Mouse (Mus musculus): Measurements from ENCODE around the gene Rab40c. TPM values are rescaled to one million over a fixed set of nuclear protein-coding genes. Genes with fewer than 3 reads are reported as not detected.

The Rab40c gene
- polyA plus RNA-seq, 1 experiment from 2014 or later, result 29.4 TPM

- 68% methylated on average over 8 of the region's 8 CpGs for WGBS
- H3K36me3 ChIP-seq (ENCODE audit: control insufficient read depth, insufficient read depth, low read length), result peaks cover 51% of the 10 kb centered on the region
- H3K9ac ChIP-seq (replicated peaks; ENCODE audit: low read length), result no peak overlapping the region
- no peaks in the 10 kb centered on the region for H3K9me3 ChIP-seq (ENCODE audit: control insufficient read depth, low read length)
- DNase-seq (no peak), ATAC-seq (ENCODE audit: low FRiP score, low TSS enrichment) (no peak)
- no peaks in the 10 kb centered on the region for H3K27me3 ChIP-seq (ENCODE audit: control insufficient read depth, insufficient read depth, low read length)
- H3K4me1 ChIP-seq (ENCODE audit: control insufficient read depth, insufficient read depth, low read length), result peaks cover 20% of the 10 kb centered on the region
- no peak overlapping the region for H3K4me3 ChIP-seq (replicated peaks; ENCODE audit: low read depth, low read length)
- 0 out of 2 replicates have a peak overlapping the region, but pooled peaks have one; percentile 14 for H3K27ac ChIP-seq (replicated peaks; ENCODE audit: low read depth, low read length)
- H3K4me2 ChIP-seq (ENCODE audit: low read length), result no peak overlapping the region
Measured at GRCm38 (mm10) chr17:25883268-25883667, 36.3 kb downstream of the Rab40c start.

DNA sequence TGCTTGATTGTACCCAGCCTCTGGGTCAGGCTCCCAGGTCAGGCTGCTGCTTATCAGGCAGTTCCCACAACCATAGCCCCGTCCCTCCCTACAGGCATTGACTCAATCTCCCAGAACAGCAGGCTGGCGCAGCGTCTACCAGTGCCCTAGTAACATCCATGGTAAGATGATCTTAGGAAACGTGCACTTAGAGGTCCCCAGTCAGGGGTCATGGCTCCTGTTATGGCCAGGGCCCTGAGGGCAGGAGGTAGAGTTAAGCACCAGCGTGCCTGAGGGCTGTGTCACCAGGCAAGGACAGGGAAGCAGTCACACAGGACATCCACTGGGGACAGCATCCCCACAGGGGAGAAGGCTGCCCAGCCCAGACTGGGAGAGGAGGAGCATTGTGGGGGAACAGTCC is 37.2 kb downstream of the Rab40c start:
- DNase-seq, result no peak
- Histone ChIP-seq H3K36me3 (ENCODE audit: control insufficient read depth, insufficient read depth, low read length) (peaks cover 58% of the 10 kb centered on the region), H3K4me3 (replicated peaks; ENCODE audit: low read depth, low read length) (no peak overlapping the region), H3K9ac (replicated peaks; ENCODE audit: low read length) (no peak overlapping the region), H3K9me3 (ENCODE audit: control insufficient read depth, low read length) (no peaks in the 10 kb centered on the region), H3K4me2 (ENCODE audit: low read length) (no peak overlapping the region), H3K27ac (replicated peaks; ENCODE audit: low read depth, low read length) (peak overlapping the region; percentile 33; the same call in 1 of the 2 replicates), H3K27me3 (ENCODE audit: control insufficient read depth, insufficient read depth, low read length) (no peaks in the 10 kb centered on the region), H3K4me1 (ENCODE audit: control insufficient read depth, insufficient read depth, low read length) (peaks cover 20% of the 10 kb centered on the region)
- WGBS, result 32% methylated on average over 5 of the region's 5 CpGs
- no peak for ATAC-seq (ENCODE audit: low FRiP score, low TSS enrichment)

DNA sequence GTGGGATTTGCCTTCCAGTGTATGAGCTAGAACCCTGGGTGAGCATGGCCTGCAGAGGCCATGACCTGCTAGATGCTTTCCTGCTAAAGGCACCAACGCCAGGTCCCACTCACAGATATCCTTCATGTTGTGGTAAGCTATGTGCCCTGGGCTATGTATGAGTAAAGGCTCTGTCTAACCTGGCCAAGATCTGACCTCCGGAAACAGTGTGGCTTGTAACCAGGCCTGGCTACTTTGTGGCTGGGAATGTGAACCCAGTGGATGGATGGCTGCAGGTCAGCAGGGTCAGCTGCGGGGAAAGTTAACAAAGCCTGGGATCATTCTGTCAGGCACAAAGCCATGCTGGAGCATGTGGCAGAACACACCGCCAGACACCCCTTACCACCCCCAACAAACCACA is 37.8 kb downstream of the Rab40c start:
- Histone ChIP-seq H3K4me3 (replicated peaks; ENCODE audit: low read depth, low read length) (no peak overlapping the region), H3K9ac (replicated peaks; ENCODE audit: low read length) (no peak overlapping the region), H3K27ac (replicated peaks; ENCODE audit: low read depth, low read length) (peak overlapping the region; percentile 27; the same call in 1 of the 2 replicates), H3K9me3 (ENCODE audit: control insufficient read depth, low read length) (no peaks in the 10 kb centered on the region), H3K4me2 (ENCODE audit: low read length) (no peak overlapping the region), H3K36me3 (ENCODE audit: control insufficient read depth, insufficient read depth, low read length) (peaks cover 58% of the 10 kb centered on the region), H3K27me3 (ENCODE audit: control insufficient read depth, insufficient read depth, low read length) (no peaks in the 10 kb centered on the region), H3K4me1 (ENCODE audit: control insufficient read depth, insufficient read depth, low read length) (peaks cover 25% of the 10 kb centered on the region)
- ATAC-seq (ENCODE audit: low FRiP score, low TSS enrichment) (no peak), DNase-seq (no peak)
- 22% methylated on average over 4 of the region's 4 CpGs for WGBS

GRCm38 (mm10) chr17:25880913-25881641 is 38.5 kb downstream of the Rab40c start:
- DNase-seq (peak; percentile 65), ATAC-seq (ENCODE audit: low FRiP score, low TSS enrichment) (no peak)
- Histone ChIP-seq H3K27ac (replicated peaks; ENCODE audit: low read depth, low read length) (peak overlapping the region; percentile 27; the same call in 1 of the 2 replicates), H3K27me3 (ENCODE audit: control insufficient read depth, insufficient read depth, low read length) (no peaks in the 10 kb centered on the region), H3K4me3 (replicated peaks; ENCODE audit: low read depth, low read length) (no peak overlapping the region), H3K36me3 (ENCODE audit: control insufficient read depth, insufficient read depth, low read length) (peaks cover 58% of the 10 kb centered on the region), H3K9me3 (ENCODE audit: control insufficient read depth, low read length) (no peaks in the 10 kb centered on the region), H3K4me2 (ENCODE audit: low read length) (no peak overlapping the region), H3K4me1 (ENCODE audit: control insufficient read depth, insufficient read depth, low read length) (peaks cover 31% of the 10 kb centered on the region), H3K9ac (replicated peaks; ENCODE audit: low read length) (peak overlapping the region; percentile 7; the same call in 1 of the 2 replicates)
- 4% methylated on average over 5 of the region's 5 CpGs for WGBS

DNA sequence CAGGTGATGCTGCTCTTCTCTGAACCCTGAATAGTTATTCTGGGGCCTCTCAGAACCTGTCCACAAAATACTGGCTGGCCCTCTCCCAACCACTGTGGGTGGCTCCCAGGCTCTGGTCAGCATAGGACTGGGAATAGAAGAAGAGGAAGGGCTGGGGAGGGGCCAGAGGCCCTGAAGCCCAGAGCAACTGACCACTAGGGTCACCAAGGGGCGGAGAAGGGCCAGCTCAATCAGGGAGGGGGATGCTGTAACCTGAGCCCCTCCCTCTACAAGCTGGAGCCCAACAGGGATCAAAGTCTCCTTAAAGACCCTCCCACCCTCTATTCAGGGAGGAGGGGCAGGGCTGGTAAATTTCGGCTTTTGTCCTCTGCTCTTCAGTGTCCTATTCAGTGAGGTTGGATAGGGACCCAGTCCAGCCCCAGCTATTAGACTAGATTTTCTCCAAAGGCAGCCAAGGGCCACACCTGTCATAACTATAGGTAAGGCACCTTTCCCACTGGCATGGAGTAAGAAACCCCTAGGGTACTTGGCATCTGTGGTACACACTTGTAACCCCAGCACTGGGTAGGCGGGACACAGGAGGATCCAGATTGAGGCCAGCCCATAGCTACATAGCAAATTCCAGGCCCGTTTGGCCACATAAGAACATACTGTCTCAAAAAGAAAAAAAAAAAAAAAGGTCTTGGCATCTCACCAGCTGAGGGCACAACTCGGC is 39.2 kb downstream of the Rab40c start, which contains the start of gene Wfikkn1:
Wfikkn1 (minus strand) TSS at position 663 of the 715 bp plus-strand sequence.
- Histone ChIP-seq H3K4me2 (ENCODE audit: low read length) (no peak within 1 kb of the TSS), H3K9ac (replicated peaks; ENCODE audit: low read length) (peak within 1 kb of the TSS; percentile 7; the same call in 1 of the 2 replicates), H3K9me3 (ENCODE audit: control insufficient read depth, low read length) (no peaks in the 10 kb centered on the region), H3K27me3 (ENCODE audit: control insufficient read depth, insufficient read depth, low read length) (no peaks in the 10 kb centered on the region), H3K4me3 (replicated peaks; ENCODE audit: low read depth, low read length) (no peak within 1 kb of the TSS), H3K36me3 (ENCODE audit: control insufficient read depth, insufficient read depth, low read length) (peaks cover 57% of the 10 kb centered on the region), H3K4me1 (ENCODE audit: control insufficient read depth, insufficient read depth, low read length) (peaks cover 34% of the 10 kb centered on the region), H3K27ac (replicated peaks; ENCODE audit: low read depth, low read length) (peak within 1 kb of the TSS; percentile 27; the same call in 1 of the 2 replicates)
- ATAC-seq (ENCODE audit: low FRiP score, low TSS enrichment) (no peak), DNase-seq (no peak)
- WGBS, result 19% methylated on average over 5 of the region's 5 CpGs

DNA sequence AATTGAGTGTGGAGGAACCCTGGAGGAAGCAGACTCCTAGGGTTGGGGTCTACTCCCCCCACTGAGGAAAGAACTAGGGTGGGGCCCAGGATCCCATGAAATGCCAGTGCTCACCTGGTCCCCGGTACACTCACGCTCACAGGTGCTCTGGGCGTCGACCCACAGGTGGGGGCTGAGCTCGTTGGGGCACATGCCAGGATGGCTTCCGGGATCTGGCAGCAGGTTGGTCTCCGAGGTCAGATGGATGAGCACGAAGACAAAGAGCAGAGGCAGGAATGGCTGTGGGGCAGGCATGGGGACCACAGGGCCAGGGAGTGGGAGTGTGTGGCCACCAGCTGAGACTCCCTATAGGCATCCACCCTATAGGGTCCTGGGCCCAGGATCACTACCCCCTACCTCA is 39.8 kb downstream of the Rab40c start:
- Histone ChIP-seq H3K4me2 (ENCODE audit: low read length) (no peak overlapping the region), H3K36me3 (ENCODE audit: control insufficient read depth, insufficient read depth, low read length) (peaks cover 51% of the 10 kb centered on the region), H3K9ac (replicated peaks; ENCODE audit: low read length) (no peak overlapping the region), H3K4me3 (replicated peaks; ENCODE audit: low read depth, low read length) (no peak overlapping the region), H3K27me3 (ENCODE audit: control insufficient read depth, insufficient read depth, low read length) (no peaks in the 10 kb centered on the region), H3K4me1 (ENCODE audit: control insufficient read depth, insufficient read depth, low read length) (peaks cover 34% of the 10 kb centered on the region), H3K9me3 (ENCODE audit: control insufficient read depth, low read length) (no peaks in the 10 kb centered on the region), H3K27ac (replicated peaks; ENCODE audit: low read depth, low read length) (no peak overlapping the region)
- ATAC-seq (ENCODE audit: low FRiP score, low TSS enrichment), result no peak
- no peak for DNase-seq
- 64% methylated on average over 8 of the region's 8 CpGs for WGBS

GRCm38 (mm10) chr17:25879261-25879660 is 40.3 kb downstream of the Rab40c start:
- no peak overlapping the region for H3K9ac ChIP-seq (replicated peaks; ENCODE audit: low read length)
- H3K9me3 ChIP-seq (ENCODE audit: control insufficient read depth, low read length), result no peaks in the 10 kb centered on the region
- DNase-seq (peak; percentile 39), ATAC-seq (ENCODE audit: low FRiP score, low TSS enrichment) (no peak)
- H3K27me3 ChIP-seq (ENCODE audit: control insufficient read depth, insufficient read depth, low read length), result no peaks in the 10 kb centered on the region
- 40% methylated on average over 4 of the region's 4 CpGs for WGBS
- H3K4me3 ChIP-seq (replicated peaks; ENCODE audit: low read depth, low read length), result no peak overlapping the region
- H3K4me1 ChIP-seq (ENCODE audit: control insufficient read depth, insufficient read depth, low read length), result peaks cover 37% of the 10 kb centered on the region
- H3K27ac ChIP-seq (replicated peaks; ENCODE audit: low read depth, low read length), result no peak overlapping the region
- H3K36me3 ChIP-seq (ENCODE audit: control insufficient read depth, insufficient read depth, low read length), result peaks cover 46% of the 10 kb centered on the region
- no peak overlapping the region for H3K4me2 ChIP-seq (ENCODE audit: low read length)

DNA sequence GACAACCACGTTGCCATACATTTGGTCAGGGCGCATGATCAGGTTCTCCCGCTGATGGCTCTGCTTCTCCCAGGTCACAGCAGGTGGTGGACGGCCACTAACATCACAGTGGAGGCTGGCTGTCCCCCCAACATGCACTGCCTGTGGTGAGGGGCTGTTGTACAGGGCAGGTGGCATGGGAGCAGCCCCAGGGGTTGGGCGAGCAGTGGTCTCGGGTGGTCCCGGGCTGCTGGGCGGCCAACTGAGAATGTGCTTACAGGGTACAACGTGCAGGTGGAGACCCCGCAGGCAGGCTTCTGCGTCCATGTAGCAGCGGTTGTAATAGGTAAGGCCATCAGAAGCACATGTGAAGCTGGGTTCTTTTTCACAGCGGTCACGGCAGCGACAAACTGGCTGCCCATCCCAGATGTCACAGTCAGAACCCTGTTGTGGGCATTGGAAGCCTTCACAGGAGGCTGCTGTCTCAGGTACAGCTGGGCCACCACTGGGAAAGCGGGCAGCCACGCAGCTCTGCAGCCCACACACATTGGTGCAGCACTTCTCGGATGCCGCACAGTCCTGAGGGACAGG is 40.8 kb downstream of the Rab40c start:
- no peak for ATAC-seq (ENCODE audit: low FRiP score, low TSS enrichment)
- Histone ChIP-seq H3K9ac (replicated peaks; ENCODE audit: low read length) (no peak overlapping the region), H3K9me3 (ENCODE audit: control insufficient read depth, low read length) (no peaks in the 10 kb centered on the region), H3K27ac (replicated peaks; ENCODE audit: low read depth, low read length) (no peak overlapping the region), H3K27me3 (ENCODE audit: control insufficient read depth, insufficient read depth, low read length) (no peaks in the 10 kb centered on the region), H3K4me2 (ENCODE audit: low read length) (no peak overlapping the region), H3K36me3 (ENCODE audit: control insufficient read depth, insufficient read depth, low read length) (peaks cover 41% of the 10 kb centered on the region), H3K4me3 (replicated peaks; ENCODE audit: low read depth, low read length) (0 out of 2 replicates have a peak overlapping the region, but pooled peaks have one; percentile 1), H3K4me1 (ENCODE audit: control insufficient read depth, insufficient read depth, low read length) (peaks cover 42% of the 10 kb centered on the region)
- DNase-seq, result no peak
- WGBS, result 85% methylated on average over 19 of the region's 19 CpGs

All from midbrain, embryonic 14.5 days (tissue).